Mouse (Mus musculus) stomach, embryonic 14.5 days (tissue): Measurements from ENCODE around the gene Lsm4. TPM values are rescaled to one million over a fixed set of nuclear protein-coding genes. Genes with fewer than 3 reads are reported as not detected.

Experiments
- ATAC-seq: fragments of 200-750 bp; cut with Nextera tagmentation; 2 replicates; pipeline ENCODE4 v1.8.0; 2017; ENCODE audit warnings: low read depth, moderate TSS enrichment; ENCODE audit not compliant: insufficient number of reproducible peaks, insufficient read depth, low FRiP score
- H3K27ac ChIP-seq: fragments of 300-500 bp; sonication (generic); 2 replicates; pipeline ENCODE4 v1.5.1; 2014; ENCODE audit warnings: mild to moderate bottlenecking, low read length, moderate library complexity, mixed read lengths
- H3K27me3 ChIP-seq: fragments of 300-500 bp; sonication (generic); 2 replicates; pipeline ENCODE4 v1.6.1; 2014; ENCODE audit warnings: low read length, control low read depth, mixed read lengths; ENCODE audit not compliant: control insufficient read depth, insufficient read depth
- H3K36me3 ChIP-seq: fragments of 300-500 bp; sonication (generic); 2 replicates; pipeline ENCODE4 v1.6.1; 2014; ENCODE audit warnings: mild to moderate bottlenecking, control low read depth, low read length, moderate library complexity, mixed read lengths; ENCODE audit not compliant: control insufficient read depth, insufficient read depth
- H3K4me1 ChIP-seq: fragments of 300-500 bp; sonication (generic); 2 replicates; pipeline ENCODE4 v1.6.1; 2014; ENCODE audit warnings: low read length, control low read depth, mixed read lengths; ENCODE audit not compliant: control insufficient read depth, insufficient read depth
- H3K4me2 ChIP-seq: fragments of 300-500 bp; sonication (generic); replicated peaks from 2 replicates; pipeline ENCODE4 v1.6.1; 2014; ENCODE audit warnings: low read depth, low read length, control low read depth
- H3K4me3 ChIP-seq: fragments of 300-500 bp; sonication (generic); 2 replicates; pipeline ENCODE4 v1.5.1; 2014; ENCODE audit warnings: low read depth, low read length, control low read depth
- H3K9ac ChIP-seq: fragments of 300-500 bp; sonication (generic); replicated peaks from 2 replicates; pipeline ENCODE4 v1.6.1; 2014; ENCODE audit warnings: low read depth, mild to moderate bottlenecking, control low read depth, low read length, moderate library complexity, mixed read lengths
- H3K9me3 ChIP-seq: fragments of 300-500 bp; sonication (generic); 2 replicates; pipeline ENCODE4 v1.6.1; 2016; ENCODE audit warnings: low read depth, low read length, control low read depth; ENCODE audit not compliant: control insufficient read depth
- WGBS: fragments of 180-500 bp; shearing (Covaris S2); extraction: QIAGEN DNeasy Blood & Tissue Kit; methylation state at CpG from one replicate; pipeline ENCODE4 v1.1.7; 2014; 5-methylcytosine and 5-hydroxymethylcytosine counted together
- polyA plus RNA-seq: library from polyadenylated mRNA; unstranded; fragments of >200 nt; fragmentation: Nextera tagmentation; extraction: Ambion mirVana; gene quantifications from 2 replicates; pipeline ENCODE4 v1.2.1, GENCODE M21; 2014

Lsm4 gene
- polyA plus RNA-seq, 1 experiment from 2014 or later = 244 TPM

DNA sequence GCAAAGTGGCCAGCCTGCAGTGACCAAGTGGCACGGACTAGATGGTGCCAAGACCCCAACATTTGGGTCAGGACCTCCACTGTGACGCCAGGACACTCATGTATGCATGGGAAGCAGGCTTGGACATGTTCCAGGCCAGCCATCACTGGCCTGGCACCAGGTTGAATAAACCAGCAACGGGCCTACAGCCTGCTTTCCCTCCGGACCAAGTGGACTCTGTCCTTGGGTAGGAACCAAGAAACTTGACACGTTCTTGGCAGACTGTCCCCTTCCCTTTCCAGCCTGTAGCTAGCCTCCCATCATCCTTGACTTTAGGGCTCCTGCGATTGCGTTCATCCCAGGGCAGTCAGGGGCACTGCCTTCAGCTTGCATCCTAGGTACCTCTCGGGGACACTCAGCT, 14.5 kb downstream of the Lsm4 start:
- H3K36me3 ChIP-seq = no peaks in the 10 kb centered on the region
- peaks cover 16% of the 10 kb centered on the region for H3K4me1 ChIP-seq
- H3K9me3 ChIP-seq = no peaks in the 10 kb centered on the region
- no peaks in the 10 kb centered on the region for H3K27me3 ChIP-seq
- H3K9ac ChIP-seq = no peak overlapping the region
- no peak overlapping the region; the same call in 1 of the 2 replicates for H3K27ac ChIP-seq
- WGBS = 76% methylated on average over 8 of the region's 8 CpGs
- no peak overlapping the region for H3K4me3 ChIP-seq
- no peak overlapping the region for H3K4me2 ChIP-seq
- no peak for ATAC-seq

DNA sequence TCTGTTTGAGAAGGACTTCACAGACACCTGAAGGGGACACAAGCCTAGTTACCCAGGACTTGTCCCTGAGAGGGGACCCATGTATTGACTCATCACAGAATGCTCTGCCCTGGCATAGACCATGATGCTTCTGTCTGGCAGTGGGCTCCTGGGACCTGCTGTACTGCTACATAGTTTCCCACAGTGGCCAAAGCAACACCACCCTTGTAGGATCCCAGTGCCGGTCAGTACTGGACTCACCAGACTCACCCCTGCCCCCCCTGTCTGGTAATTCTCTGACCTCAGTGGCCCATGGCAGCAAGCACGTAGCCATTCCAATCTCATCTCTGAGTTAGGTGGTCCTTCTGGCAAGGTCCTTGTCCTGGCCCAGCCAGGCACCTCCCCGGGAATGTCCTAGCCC, 15.1 kb downstream of the Lsm4 start:
- no peak overlapping the region for H3K4me2 ChIP-seq
- WGBS = 83% methylated on average over 3 of the region's 3 CpGs
- no peaks in the 10 kb centered on the region for H3K27me3 ChIP-seq
- H3K4me1 ChIP-seq = peaks cover 14% of the 10 kb centered on the region
- H3K27ac ChIP-seq = no peak overlapping the region; the same call in 1 of the 2 replicates
- no peaks in the 10 kb centered on the region for H3K36me3 ChIP-seq
- no peak overlapping the region for H3K4me3 ChIP-seq
- H3K9ac ChIP-seq = no peak overlapping the region
- H3K9me3 ChIP-seq = no peaks in the 10 kb centered on the region
- no peak for ATAC-seq

DNA sequence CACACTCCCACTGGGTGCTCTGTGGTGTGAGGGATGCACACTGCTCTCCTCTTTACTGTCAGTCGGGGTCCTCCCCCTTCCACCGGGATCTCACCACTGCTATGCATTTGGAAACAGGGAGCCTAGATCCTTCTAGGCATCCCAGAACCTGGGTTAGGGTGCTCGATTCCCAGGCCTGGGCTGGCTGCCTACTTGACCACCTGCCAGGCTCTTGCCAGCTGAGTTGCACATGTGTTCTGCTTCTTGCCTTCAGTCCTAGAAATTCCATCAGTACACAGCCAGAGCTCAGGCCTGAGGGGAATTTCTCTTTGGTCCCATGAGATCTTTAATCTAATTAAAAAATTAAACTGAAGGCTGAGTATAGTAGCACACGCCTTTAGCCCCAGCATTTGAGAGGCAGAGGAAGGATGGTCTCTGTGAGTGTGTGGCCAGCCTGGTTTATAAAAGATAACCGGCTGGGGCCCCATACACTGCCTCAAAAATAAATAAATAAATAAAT, 16.9 kb downstream of the Lsm4 start:
- H3K36me3 ChIP-seq = no peaks in the 10 kb centered on the region
- H3K4me3 ChIP-seq = no peak overlapping the region
- H3K4me1 ChIP-seq = peaks cover 16% of the 10 kb centered on the region
- ATAC-seq = no peak
- no peak overlapping the region for H3K9ac ChIP-seq
- no peaks in the 10 kb centered on the region for H3K27me3 ChIP-seq
- no peak overlapping the region for H3K27ac ChIP-seq
- WGBS = 69% methylated on average over 5 of the region's 5 CpGs
- H3K4me2 ChIP-seq = no peak overlapping the region
- H3K9me3 ChIP-seq = no peaks in the 10 kb centered on the region

DNA sequence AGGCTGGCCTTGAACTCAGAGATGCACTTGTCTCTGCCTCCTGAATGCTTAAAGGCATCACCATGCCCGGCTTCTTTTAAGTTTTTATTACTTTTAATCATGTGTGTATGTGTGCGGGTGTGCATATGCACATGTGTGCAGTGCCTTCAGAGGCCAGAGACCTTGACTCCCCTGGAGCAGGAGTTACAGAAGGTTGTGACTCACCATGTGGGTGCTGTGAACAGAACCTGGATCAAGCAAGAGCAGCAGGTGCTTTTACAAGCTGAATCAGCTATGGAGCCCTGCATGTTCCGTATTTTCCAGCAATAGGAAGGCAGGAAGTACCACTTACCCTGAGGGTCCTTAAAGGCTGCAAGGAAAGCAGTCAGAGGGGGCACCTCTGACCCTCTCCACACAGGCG, 18.2 kb downstream of the Lsm4 start:
- 66% methylated on average over 4 of the region's 4 CpGs for WGBS
- peaks cover 27% of the 10 kb centered on the region for H3K4me1 ChIP-seq
- no peak for ATAC-seq

DNA sequence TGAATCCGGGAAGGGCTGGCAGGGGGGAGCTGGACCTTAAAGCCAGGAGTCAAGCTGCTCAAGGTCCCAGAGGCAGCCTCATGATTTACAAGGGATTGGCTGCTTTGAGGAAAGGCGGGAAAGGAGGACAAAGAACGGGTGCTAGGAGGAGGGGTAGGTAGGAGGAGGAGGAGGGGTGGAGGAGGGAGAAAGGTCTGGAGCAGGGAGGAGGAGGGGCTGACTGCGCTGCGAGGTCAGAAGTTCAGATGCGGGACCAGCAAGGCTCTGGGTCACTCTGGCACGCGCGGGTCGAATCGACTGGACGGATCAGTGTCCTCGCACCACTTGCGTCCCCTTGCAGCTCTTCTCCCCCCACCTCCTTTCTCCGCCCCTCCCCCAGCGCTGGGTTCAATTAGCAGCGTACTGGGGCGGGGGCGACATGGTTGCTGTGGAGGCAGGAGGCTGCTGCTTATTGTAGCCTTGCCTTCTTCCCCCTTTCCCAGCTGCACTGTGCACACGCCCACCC, 18.7 kb downstream of the Lsm4 start:
- no peaks in the 10 kb centered on the region for H3K9me3 ChIP-seq
- WGBS = under 1% methylated on average over 20 of the region's 20 CpGs
- H3K27ac ChIP-seq = peak overlapping the region; percentile 63; the same call in 1 of the 2 replicates
- H3K27me3 ChIP-seq = no peaks in the 10 kb centered on the region
- no peaks in the 10 kb centered on the region for H3K36me3 ChIP-seq
- peak; percentile 60 for ATAC-seq
- peak overlapping the region; percentile 43 for H3K4me2 ChIP-seq
- H3K9ac ChIP-seq = no peak overlapping the region; the same call in 1 of the 2 replicates
- H3K4me1 ChIP-seq = peaks cover 31% of the 10 kb centered on the region
- peak overlapping the region; percentile 17; the same call in 1 of the 2 replicates for H3K4me3 ChIP-seq

More for the DNA sequence above, 18.2 kb downstream of the Lsm4 start:
- H3K4me3 ChIP-seq = peak overlapping the region; percentile 17; the same call in 1 of the 2 replicates
- peak overlapping the region; percentile 63; the same call in 1 of the 2 replicates for H3K27ac ChIP-seq
- no peaks in the 10 kb centered on the region for H3K9me3 ChIP-seq
- H3K4me2 ChIP-seq = peak overlapping the region; percentile 43
- no peaks in the 10 kb centered on the region for H3K36me3 ChIP-seq
- no peak overlapping the region; the same call in 1 of the 2 replicates for H3K9ac ChIP-seq
- H3K27me3 ChIP-seq = no peaks in the 10 kb centered on the region

DNA sequence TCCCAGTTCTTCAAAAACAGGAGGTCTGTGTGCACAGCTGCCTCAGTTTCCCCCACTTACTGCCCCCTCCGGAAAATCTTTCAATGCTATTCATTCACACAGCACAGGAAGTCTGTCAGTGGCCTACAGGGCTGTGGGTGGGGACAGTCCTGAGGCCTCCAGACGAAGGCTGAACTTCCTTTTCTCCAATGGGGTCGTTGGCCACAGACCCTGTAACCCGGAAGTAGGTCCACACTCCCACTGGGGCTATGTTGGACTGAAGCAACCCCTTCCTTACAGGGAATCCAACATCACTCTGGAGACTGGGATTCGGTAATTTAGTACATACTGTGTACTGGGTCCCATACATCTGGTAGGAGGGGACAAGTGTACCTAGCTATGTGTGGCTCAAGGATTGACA, 20.6 kb downstream of the Lsm4 start:
- ATAC-seq = no peak
- no peak overlapping the region for H3K27ac ChIP-seq
- no peaks in the 10 kb centered on the region for H3K9me3 ChIP-seq
- H3K9ac ChIP-seq = no peak overlapping the region
- no peak overlapping the region for H3K4me3 ChIP-seq
- no peaks in the 10 kb centered on the region for H3K27me3 ChIP-seq
- 75% methylated on average over 5 of the region's 5 CpGs for WGBS
- H3K4me2 ChIP-seq = no peak overlapping the region
- peaks cover 45% of the 10 kb centered on the region for H3K4me1 ChIP-seq
- H3K36me3 ChIP-seq = no peaks in the 10 kb centered on the region

DNA sequence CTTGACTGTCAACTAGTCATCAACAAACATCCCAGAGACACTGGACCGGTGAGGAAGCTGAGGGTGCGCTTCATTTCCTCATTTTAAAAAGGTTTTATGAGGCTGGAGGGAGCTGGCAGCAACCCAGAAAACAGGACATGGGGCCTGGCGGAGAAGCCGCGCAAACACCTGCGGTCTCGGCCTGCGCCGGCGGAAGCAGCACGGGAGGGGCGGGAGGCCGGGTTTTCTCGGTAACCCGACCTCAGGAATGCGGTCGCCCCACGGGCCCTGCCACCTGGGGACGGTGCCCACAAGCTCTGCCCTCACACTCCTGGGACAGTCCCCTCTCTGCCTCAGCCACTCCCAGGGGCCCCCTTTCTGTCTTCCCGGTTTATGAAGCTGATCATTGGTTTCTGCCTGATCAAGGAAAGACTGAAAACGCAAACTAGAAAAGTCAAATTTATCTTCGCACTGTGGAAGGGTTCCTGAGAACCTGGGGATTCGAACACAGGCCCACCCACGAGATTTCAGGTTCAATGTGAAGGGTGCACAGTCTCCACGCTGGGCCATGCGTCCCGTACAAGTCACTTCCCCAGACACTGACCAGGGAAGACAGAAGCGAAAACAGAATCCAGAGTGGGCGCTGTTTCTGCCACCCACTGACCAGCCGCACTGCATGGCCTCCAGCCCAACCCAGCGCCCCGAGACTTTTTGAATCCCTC, 22.4 kb downstream of the Lsm4 start:
- Histone ChIP-seq H3K36me3 (no peaks in the 10 kb centered on the region), H3K27ac (peak overlapping the region; percentile 93), H3K9ac (no peak overlapping the region), H3K9me3 (no peaks in the 10 kb centered on the region), H3K4me3 (no peak overlapping the region), H3K4me2 (peak overlapping the region; percentile 50; the same call in 1 of the 2 replicates), H3K27me3 (no peaks in the 10 kb centered on the region), H3K4me1 (peaks cover 41% of the 10 kb centered on the region)
- WGBS = 24% methylated on average over 32 of the region's 32 CpGs
- ATAC-seq = no peak

DNA sequence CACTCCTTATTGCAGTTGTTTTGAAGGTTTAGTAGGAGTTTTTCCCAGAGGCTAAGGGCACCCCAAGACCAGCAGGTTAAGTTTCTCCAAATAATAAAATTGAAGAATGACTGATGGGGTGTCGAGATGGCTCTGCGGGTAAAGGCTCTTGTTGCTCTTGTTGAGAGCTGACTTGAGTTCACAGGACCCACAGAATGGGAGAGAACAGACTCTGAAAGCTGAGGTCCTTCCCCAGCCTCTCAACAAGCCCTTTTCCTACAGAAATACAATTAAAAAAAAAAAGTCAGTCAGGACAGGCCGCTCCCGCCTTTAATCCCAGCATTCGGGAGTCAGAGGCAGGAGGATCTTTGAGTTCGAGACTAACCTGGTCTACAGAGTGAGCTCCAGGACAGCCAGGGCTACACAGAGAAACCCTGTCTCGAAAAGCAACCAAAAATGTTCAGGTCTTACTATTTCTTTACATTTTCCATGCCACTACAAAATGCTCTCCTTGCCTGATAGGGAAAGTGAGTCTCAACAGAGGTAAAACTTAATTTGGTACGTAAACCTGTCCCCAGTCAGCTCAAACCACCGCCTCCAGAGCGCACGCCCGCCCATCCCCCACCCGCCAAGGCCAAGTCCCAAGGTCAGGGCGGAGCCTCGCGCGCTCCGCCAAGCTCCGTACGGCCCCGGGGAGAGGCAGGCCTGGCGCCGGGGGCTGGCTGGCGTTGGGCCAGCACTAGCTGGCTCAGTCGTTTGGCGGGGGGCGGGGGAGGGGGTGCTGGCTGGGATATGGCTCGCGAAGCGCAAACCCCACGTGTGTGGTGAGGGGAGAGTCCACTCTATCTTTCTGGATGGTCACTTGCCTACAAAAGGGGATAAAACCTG, 23.2 kb downstream of the Lsm4 start:
- 3% methylated on average over 31 of the region's 31 CpGs for WGBS
- Histone ChIP-seq H3K4me3 (peak overlapping the region; percentile 7; the same call in 1 of the 2 replicates), H3K4me1 (peaks cover 45% of the 10 kb centered on the region), H3K27ac (peak overlapping the region; percentile 93), H3K9ac (no peak overlapping the region; the same call in 1 of the 2 replicates), H3K4me2 (peak overlapping the region; percentile 50), H3K27me3 (no peaks in the 10 kb centered on the region), H3K36me3 (no peaks in the 10 kb centered on the region), H3K9me3 (no peaks in the 10 kb centered on the region)
- peak; percentile 11; the same call in 1 of the 2 replicates for ATAC-seq
